Mouse (Mus musculus) embryonic fibroblast, embryonic 13.5 days (primary cell): ENCODE measurements around the gene Olfr71. TPM values are rescaled to one million over a fixed set of nuclear protein-coding genes. Genes with fewer than 3 reads are reported as not detected.

Experiments used
- H3K27ac ChIP-seq: 2 replicates; pipeline ENCODE4 v1.5.1; 2012; ENCODE audit warnings: low read length, control low read depth, inconsistent platforms; ENCODE audit not compliant: insufficient read depth
- H3K4me1 ChIP-seq: 2 replicates; pipeline ENCODE4 v1.6.1; 2011; ENCODE audit warnings: low read length; ENCODE audit not compliant: control insufficient read depth, insufficient read depth
- H3K4me3 ChIP-seq: 2 replicates; pipeline ENCODE4 v1.5.1; 2011; ENCODE audit warnings: mild to moderate bottlenecking, control low read depth, low read length; ENCODE audit not compliant: insufficient read depth
- CTCF ChIP-seq: IDR thresholded peaks from 2 replicates; pipeline ENCODE4 v1.5.1; 2011; ENCODE audit warnings: mild to moderate bottlenecking, control low read depth, low read length, moderate library complexity, borderline replicate concordance; ENCODE audit not compliant: insufficient read depth
- POLR2A ChIP-seq: IDR thresholded peaks from 2 replicates; pipeline ENCODE4 v1.6.1; 2011; ENCODE audit warnings: low read depth, mild to moderate bottlenecking, control low read depth, low read length, moderate library complexity
- polyA plus RNA-seq: library from polyadenylated mRNA; stranded (reverse); fragments of >200 nt; gene quantifications from 2 replicates; pipeline ENCODE4 v1.2.4, GENCODE M21; 2011; ENCODE audit warnings: low read depth; ENCODE audit not compliant: missing spikeins, insufficient read length

Gene Olfr71
- polyA plus RNA-seq, 1 experiment, result not detected

DNA sequence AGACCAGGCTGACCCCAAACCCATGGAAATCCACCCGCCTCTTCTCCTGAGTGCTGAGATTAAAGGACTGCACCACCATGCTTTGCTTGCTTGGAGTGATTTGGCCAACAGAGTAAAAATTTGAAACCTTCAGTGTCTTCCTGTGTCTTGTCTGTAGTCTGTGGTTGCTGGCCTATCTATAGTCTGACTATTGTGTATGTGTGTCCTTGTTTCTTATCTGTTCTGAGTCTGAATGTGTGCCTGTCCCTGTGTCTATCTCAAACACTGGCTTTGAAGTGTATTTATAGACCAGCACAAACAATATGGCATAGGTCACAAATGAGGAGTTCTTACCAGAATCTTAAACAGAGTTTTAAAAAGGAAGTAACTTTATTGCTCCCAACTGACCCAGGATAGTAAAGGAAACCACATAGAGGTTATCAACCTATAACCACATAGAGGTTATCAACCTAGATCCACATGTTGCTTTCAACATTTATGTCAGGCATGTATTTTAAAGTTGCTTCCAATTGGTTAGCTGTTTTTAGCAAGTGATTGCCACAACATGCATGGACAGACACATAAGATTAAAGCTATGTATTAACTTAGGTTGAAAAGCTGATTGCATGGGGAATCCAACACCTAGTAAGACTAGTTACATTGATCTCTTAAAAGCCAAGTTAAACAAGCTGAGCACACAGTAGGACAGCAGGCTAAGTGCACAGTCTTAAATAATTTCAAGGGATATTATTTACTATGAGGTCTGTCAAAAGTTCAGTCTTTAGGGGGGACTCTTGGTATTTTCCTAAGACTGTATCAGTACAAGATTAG is 15.4 kb downstream of the Olfr71 start:
- H3K27ac ChIP-seq, result no peak overlapping the region
- TF ChIP-seq POLR2A (no peak), CTCF (no peak)
- no peak overlapping the region for H3K4me3 ChIP-seq

GRCm38 (mm10) chr4:43693806-43694241 is 16.2 kb downstream of the Olfr71 start:
- no peak for TF ChIP-seq CTCF
- no peak for TF ChIP-seq POLR2A
- Histone ChIP-seq H3K4me1 (peaks cover 6% of the 10 kb centered on the region; the same call in 1 of the 2 replicates), H3K27ac (no peak overlapping the region), H3K4me3 (no peak overlapping the region)

More for the DNA sequence above, 15.4 kb downstream of the Olfr71 start:
- H3K4me1 ChIP-seq, result peaks cover 6% of the 10 kb centered on the region; the same call in 1 of the 2 replicates

DNA sequence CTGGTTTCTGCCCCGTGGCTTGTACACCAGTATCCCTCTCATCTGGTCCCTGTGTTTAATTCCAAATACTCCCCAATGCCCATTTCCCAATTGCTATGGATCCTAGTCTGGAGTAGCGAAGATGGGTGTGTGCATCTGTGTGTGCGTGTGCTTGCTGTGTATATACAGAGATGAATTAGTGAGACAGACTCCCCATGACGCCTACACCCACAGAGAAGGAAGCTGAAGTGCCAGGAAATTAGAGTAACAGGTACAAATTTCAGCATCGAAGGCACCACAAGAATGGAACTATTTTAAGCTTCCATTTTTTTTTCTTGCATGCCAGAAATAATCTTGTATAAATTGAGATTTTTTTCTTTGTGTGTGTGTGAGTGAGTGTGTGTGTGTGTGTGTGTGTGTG is 19.0 kb downstream of the Olfr71 start:
- peaks cover 6% of the 10 kb centered on the region; the same call in 1 of the 2 replicates for H3K4me1 ChIP-seq

GRCm38 (mm10) chr4:43690021-43690420 is 20.0 kb downstream of the Olfr71 start:
- Histone ChIP-seq H3K4me1 (peaks cover 6% of the 10 kb centered on the region; the same call in 1 of the 2 replicates), H3K27ac (no peak overlapping the region), H3K4me3 (no peak overlapping the region)
- no peak for TF ChIP-seq POLR2A
- no peak for TF ChIP-seq CTCF

More for the DNA sequence above, 19.0 kb downstream of the Olfr71 start:
- Histone ChIP-seq H3K27ac (no peak overlapping the region), H3K4me3 (no peak overlapping the region)
- TF ChIP-seq POLR2A (no peak), CTCF (no peak)

GRCm38 (mm10) chr4:43679416-43680043 is 30.5 kb downstream of the Olfr71 start:
- TF ChIP-seq CTCF, result no peak
- TF ChIP-seq POLR2A, result no peak
- H3K27ac ChIP-seq, result no peak overlapping the region
- no peak overlapping the region for H3K4me3 ChIP-seq
- H3K4me1 ChIP-seq, result no peaks in the 10 kb centered on the region

DNA sequence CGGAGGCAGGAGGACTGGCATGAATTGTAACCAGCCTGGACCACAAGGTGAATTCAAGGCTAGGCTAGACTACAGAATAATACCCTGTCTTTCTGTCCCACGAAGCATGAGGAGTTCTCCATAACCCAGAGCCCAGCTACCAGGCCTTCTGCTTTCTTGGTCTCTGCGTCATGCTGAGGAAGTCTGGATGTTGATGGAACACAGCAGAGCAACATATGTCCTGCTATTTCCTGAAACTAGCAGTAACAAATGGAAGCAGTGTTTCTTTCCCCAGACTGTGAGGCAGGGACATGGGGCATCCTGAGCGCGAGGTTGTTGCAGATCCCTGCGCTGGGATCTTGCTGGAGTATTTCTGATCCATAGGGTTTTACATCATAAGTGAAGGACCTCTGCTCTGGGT is 31.5 kb downstream of the Olfr71 start:
- TF ChIP-seq POLR2A, result no peak
- no peak for TF ChIP-seq CTCF
- H3K4me1 ChIP-seq, result no peaks in the 10 kb centered on the region

DNA sequence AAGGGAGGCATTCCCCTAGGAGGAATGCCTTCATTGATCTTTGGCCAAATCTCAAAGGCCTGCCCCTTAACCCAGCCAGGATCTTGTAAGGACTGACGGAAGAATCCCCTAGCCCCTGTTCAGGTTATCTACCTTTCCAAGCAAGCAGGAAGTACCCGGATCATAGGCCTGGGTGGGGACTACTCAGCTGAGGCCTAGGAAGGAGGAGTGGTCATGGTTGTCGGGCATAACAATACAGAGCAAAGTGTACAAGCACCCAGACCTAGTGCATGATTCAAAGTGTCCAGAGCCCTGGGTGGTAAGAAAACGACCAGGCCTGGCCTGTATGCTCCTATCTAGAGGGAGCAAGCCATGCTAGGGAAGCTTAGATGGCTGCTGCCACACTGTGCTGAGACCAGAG is 34.4 kb downstream of the Olfr71 start:
- TF ChIP-seq CTCF, result no peak
- TF ChIP-seq POLR2A, result no peak
- no peak overlapping the region for H3K27ac ChIP-seq
- H3K4me3 ChIP-seq, result no peak overlapping the region
- H3K4me1 ChIP-seq, result no peaks in the 10 kb centered on the region

More for the DNA sequence above, 31.5 kb downstream of the Olfr71 start:
- Histone ChIP-seq H3K4me3 (no peak overlapping the region), H3K27ac (no peak overlapping the region)

DNA sequence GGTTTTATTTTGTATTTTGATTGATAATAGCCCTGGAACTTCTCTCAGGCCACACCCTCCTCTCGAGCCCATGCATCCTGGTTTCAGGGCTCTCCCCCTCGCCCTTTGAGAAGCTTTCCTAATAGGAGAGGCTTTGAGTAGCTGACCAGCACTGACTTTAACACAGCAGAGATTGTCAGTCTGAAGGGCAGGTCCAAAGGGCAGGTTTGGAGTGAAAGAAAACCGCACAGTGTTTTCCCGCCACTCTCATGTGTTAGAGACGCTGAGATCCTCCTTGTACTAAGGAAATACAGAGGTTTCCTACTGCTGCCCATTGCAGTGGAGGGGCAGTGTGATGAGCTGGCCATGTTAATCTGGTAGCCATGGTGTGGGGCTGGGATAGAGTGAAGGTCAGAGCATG is 35.1 kb downstream of the Olfr71 start:
- TF ChIP-seq POLR2A (no peak), CTCF (no peak)

DNA sequence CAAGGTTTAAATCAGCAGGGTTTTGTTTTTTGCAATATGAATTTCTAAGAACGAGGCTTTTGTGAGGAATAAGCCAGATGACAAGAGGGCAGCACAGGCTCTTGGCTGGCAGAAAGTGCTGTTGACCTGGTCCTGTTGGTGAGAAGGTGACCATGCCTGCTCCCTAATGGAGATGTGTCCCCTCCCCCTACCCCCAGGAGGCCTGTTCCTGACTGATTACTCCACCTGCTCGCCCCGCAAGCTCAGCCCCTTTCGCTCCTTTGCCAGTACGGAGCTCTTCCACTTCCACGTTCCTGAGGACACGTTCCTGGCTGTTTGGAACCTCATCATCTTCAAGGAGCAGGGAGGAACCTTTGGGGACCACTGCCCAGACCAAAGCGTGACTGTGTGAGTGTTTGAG is 36.4 kb downstream of the Olfr71 start:
- Histone ChIP-seq H3K4me3 (no peak overlapping the region), H3K27ac (no peak overlapping the region), H3K4me1 (no peaks in the 10 kb centered on the region)
- TF ChIP-seq CTCF, result no peak
- no peak for TF ChIP-seq POLR2A

More for the DNA sequence above, 35.1 kb downstream of the Olfr71 start:
- H3K4me3 ChIP-seq, result no peak overlapping the region
- H3K27ac ChIP-seq, result no peak overlapping the region
- no peaks in the 10 kb centered on the region for H3K4me1 ChIP-seq

GRCm38 (mm10) chr4:43672070-43672469 is 38.0 kb downstream of the Olfr71 start:
- Histone ChIP-seq H3K4me1 (no peaks in the 10 kb centered on the region), H3K4me3 (no peak overlapping the region), H3K27ac (no peak overlapping the region)
- TF ChIP-seq POLR2A (no peak), CTCF (no peak)
